Mouse (Mus musculus): ENCODE results near the gene Pdlim4. TPM values are rescaled to one million over a fixed set of nuclear protein-coding genes. Genes with fewer than 3 reads are reported as not detected.
"Not testable (repeated sequence)": the region's sequence is repeated elsewhere in the genome, so short reads cannot be mapped to it uniquely, and the experiment has no call there.

Pdlim4 gene
- polyA plus RNA-seq, 1 experiment: 26.0 TPM

DNA sequence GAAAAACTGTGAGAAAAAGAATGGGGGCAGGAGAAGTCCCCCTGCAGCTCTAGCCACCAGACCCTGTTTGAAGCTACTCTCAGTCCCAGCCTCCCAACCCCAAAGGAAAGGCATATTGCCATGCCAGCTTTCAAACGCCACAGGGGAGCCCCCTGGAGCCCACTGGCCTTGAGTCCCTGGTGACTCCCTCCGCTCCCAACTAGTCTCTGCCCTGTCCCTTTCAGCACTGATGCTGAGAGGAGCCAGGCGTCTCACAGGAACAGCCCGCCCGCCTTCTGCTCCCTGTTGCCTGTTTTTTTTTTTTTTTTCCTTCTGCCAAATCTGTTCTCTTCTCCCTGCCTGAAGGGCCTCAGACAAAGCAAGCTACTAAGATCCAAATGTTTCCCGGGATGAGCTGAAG is 10.2 kb downstream of the Pdlim4 start:
- TF ChIP-seq CTCF (IDR thresholded peaks at IDR 0.05; ENCODE audit: borderline replicate concordance, extremely low read depth, insufficient read depth, insufficient read length) (no peak), POLR2A (IDR thresholded peaks at IDR 0.05; ENCODE audit: borderline replicate concordance, extremely low read depth, insufficient read depth, insufficient read length, poor library complexity, severe bottlenecking) (no peak)
- DNase-seq (ENCODE audit: low read depth): peak; percentile 87

DNA sequence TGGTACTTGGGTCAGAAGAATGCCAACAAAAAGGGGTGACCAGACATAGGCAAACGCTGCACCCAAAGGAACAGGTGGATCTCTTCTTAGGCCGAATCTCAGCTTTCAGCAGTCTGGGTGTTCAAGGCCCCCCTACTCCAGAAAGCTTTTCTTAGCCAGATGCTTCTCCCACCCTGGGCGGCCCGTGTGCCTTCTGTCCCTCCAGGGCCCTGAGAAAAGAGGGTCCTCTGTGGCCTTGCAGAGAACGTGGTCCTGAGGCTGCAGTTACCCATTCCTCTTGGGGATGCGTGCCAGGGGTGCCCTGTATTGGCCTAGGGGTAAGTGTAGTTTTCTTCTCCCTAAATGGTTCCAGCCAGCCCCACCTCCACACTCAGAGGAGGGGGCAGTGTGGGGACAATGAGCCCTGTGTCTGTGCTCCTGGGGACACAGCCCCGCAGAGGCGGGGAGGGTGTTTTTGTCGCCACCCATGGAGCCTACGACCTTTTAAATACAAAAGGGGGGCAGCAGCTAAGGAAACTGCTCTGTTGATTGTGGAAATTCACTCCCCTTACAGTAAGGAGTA is 10.7 kb downstream of the Pdlim4 start:
- TF ChIP-seq CTCF (IDR thresholded peaks at IDR 0.05; ENCODE audit: borderline replicate concordance, extremely low read depth, insufficient read depth, insufficient read length) (no peak), POLR2A (IDR thresholded peaks at IDR 0.05; ENCODE audit: borderline replicate concordance, extremely low read depth, insufficient read depth, insufficient read length, poor library complexity, severe bottlenecking) (no peak)
- DNase-seq (ENCODE audit: low read depth): peak; percentile 85

DNA sequence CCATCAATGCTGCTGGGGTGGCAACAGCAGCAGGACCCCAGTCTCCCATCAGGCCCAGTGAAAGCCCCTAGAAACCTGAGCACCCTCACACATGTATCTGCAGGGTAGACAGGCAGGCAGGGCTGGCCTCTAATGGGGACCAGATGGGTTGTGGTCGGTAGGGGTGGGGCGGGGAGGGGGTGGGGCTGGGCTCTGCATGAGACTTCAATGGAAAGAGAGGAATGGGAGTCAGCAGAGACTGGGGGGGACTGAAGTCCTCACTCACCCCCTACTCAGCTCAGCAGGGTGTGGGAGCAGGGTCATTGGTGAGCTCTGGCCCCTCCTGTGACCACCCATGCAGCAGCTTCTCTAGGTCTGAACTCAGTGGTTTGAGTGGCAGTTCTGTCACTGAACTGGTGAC is 11.4 kb downstream of the Pdlim4 start:
- DNase-seq (ENCODE audit: low read depth): peak; percentile 27

DNA sequence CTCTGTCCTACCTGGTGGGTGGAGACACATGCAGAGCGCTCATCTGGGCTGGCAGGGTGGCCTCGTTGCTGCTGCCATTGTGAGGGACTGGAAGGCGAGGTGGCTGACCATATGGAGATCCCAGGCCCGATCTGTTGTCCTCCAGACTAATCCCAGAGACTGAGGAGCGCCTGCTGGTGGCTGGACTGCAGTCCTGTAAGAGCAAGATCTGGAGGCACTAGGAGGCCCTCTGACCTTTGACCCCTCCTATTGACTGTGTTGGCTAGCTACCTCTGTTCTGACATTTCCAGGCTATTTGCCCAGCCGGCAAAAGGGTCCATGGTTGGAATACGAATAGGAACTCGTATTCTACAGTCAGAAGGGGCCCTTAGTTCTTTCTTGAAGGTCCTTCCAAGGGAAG is 12.7 kb downstream of the Pdlim4 start:
- peak; percentile 45 for DNase-seq (ENCODE audit: low read depth)
- TF ChIP-seq CTCF (IDR thresholded peaks at IDR 0.05; ENCODE audit: borderline replicate concordance, extremely low read depth, insufficient read depth, insufficient read length): 0 out of 2 replicates have a peak, but pooled peaks have one; percentile 18
- TF ChIP-seq POLR2A (IDR thresholded peaks at IDR 0.05; ENCODE audit: borderline replicate concordance, extremely low read depth, insufficient read depth, insufficient read length, poor library complexity, severe bottlenecking): no peak

More for the DNA sequence above, 11.4 kb downstream of the Pdlim4 start:
- TF ChIP-seq POLR2A (IDR thresholded peaks at IDR 0.05; ENCODE audit: borderline replicate concordance, extremely low read depth, insufficient read depth, insufficient read length, poor library complexity, severe bottlenecking): no peak
- no peak for TF ChIP-seq CTCF (IDR thresholded peaks at IDR 0.05; ENCODE audit: borderline replicate concordance, extremely low read depth, insufficient read depth, insufficient read length)

DNA sequence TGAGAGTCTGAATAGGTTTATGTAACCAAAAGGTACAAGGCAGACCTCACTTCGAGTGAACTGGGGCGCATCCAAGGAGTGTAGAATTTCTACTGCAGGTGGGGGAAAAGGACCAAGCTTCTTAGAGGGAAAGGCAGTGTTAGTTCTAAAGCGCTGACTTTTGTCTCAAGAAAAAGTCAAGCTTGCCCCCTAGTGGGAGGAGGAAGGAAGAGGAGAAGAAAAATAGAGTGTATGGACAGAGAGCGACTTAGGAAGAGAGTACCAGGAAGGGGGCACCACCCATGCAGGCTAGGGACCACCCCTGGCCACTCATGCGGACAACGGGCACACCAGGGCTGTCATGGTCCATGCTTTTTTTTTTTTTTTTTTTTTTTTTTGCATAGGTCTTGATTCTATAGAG is 14.6 kb downstream of the Pdlim4 start:
- TF ChIP-seq POLR2A (IDR thresholded peaks at IDR 0.05; ENCODE audit: borderline replicate concordance, extremely low read depth, insufficient read depth, insufficient read length, poor library complexity, severe bottlenecking): no peak
- peak; percentile 55; the same call in 1 of the 2 replicates for TF ChIP-seq CTCF (IDR thresholded peaks at IDR 0.05; ENCODE audit: borderline replicate concordance, extremely low read depth, insufficient read depth, insufficient read length)
- DNase-seq (ENCODE audit: low read depth): peak; percentile 75

DNA sequence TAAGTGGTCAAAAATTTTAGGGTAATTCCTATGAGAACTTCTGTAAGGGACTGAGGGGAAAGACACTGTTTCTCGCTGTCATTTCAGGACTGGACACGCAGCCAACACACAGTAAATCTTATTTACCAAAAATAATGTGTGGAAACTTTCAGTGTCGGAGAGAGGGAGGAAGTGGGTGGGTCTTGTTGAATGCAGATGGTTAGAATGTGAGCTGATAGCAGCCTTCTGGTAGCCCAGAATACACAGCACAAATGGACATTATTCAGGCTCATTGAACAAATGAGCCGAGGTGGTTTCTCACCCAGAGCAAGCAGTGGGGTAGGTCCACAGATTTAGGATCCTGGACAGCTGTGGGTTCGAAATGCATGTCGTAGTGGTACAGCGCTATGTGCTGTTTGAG is 15.7 kb downstream of the Pdlim4 start:
- TF ChIP-seq CTCF (IDR thresholded peaks at IDR 0.05; ENCODE audit: borderline replicate concordance, extremely low read depth, insufficient read depth, insufficient read length): no peak
- TF ChIP-seq POLR2A (IDR thresholded peaks at IDR 0.05; ENCODE audit: borderline replicate concordance, extremely low read depth, insufficient read depth, insufficient read length, poor library complexity, severe bottlenecking): no peak
- no peak for DNase-seq (ENCODE audit: low read depth)

DNA sequence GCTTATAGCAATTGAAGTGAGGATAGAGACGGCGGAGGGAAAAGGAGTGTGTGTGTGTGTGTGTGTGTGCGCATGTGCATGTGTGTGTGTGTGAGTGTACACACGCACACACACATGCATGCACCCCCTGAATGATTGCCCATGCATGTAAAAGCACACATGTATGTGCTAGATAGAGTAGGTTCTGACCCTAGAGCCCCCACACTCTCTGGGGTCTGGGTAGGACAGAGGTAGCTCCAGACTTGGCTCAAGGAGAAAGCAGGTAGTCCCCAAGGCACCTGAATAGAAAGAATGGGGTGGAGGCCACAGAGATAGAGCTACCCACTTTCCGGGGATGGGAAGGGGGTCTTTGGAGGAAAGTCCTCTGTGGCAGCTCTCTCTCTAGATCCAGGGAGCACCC is 16.7 kb downstream of the Pdlim4 start:
- TF ChIP-seq CTCF (IDR thresholded peaks at IDR 0.05; ENCODE audit: borderline replicate concordance, extremely low read depth, insufficient read depth, insufficient read length) (no peak), POLR2A (IDR thresholded peaks at IDR 0.05; ENCODE audit: borderline replicate concordance, extremely low read depth, insufficient read depth, insufficient read length, poor library complexity, severe bottlenecking) (no peak)
- DNase-seq (ENCODE audit: low read depth): no peak

DNA sequence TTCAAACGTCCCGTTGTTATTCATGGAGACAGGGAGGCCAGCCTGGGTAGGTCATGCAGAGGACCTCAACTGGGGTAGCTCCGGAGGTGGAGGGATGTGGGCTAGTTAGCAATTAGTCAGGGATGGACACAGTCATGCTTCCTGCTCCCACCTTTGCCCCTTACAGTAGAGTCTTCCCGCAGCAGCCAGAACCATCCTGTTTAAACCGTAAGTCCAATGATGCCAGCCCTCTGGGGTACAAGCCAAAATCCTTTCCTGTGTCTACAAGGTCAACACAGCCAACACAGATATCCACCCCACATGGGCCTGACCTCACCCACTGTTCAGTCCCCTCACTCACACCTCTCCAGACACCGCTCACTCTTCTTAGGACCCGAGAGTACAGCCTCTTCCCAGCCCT is 17.7 kb downstream of the Pdlim4 start:
- TF ChIP-seq CTCF (IDR thresholded peaks at IDR 0.05; ENCODE audit: borderline replicate concordance, extremely low read depth, insufficient read depth, insufficient read length) (no peak), POLR2A (IDR thresholded peaks at IDR 0.05; ENCODE audit: borderline replicate concordance, extremely low read depth, insufficient read depth, insufficient read length, poor library complexity, severe bottlenecking) (no peak)
- DNase-seq (ENCODE audit: low read depth): no peak

DNA sequence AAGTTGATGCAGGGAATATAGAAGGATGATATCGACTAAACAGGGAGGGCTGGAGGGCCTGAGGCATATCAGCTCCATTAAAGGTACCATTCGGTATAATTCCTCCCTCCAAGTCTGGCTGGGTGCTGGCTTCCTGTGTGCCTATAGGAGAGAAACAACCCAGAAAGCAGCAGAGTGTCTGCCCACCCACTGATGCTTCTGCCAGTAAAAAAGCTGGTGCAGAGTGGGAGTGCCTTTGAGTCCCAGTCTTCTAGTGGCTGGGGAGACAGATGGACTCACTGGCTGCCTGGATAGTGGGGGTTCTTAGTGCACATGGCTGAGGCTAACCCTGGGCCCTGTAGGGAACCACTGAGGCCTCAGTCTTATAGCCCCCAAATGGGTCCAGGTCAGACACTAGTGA is 18.6 kb downstream of the Pdlim4 start:
- TF ChIP-seq CTCF (IDR thresholded peaks at IDR 0.05; ENCODE audit: borderline replicate concordance, extremely low read depth, insufficient read depth, insufficient read length) (no peak), POLR2A (IDR thresholded peaks at IDR 0.05; ENCODE audit: borderline replicate concordance, extremely low read depth, insufficient read depth, insufficient read length, poor library complexity, severe bottlenecking) (no peak)
- DNase-seq (ENCODE audit: low read depth): no peak

DNA sequence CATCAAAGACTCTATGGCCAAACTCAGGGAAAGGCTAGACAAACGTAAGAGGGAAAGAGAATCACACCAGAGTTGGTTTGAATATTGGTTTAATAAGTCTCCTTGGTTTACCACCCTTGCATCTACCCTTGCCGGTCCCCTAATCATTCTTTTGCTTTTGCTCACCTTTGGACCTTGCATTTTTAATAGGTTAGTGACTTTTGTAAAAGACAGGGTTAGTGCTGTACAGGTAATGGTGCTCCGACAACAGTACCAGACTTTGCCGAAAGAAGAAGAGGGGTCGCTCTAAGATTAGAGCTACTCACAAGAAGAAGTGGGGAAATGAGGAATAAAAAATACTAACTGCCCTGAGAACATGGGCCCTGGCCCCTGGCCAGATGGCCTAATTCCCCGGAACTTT is 28.1 kb downstream of the Pdlim4 start:
- DNase-seq (ENCODE audit: low read depth): no peak
- TF ChIP-seq CTCF (IDR thresholded peaks at IDR 0.05; ENCODE audit: borderline replicate concordance, extremely low read depth, insufficient read depth, insufficient read length) (no peak), POLR2A (IDR thresholded peaks at IDR 0.05; ENCODE audit: borderline replicate concordance, extremely low read depth, insufficient read depth, insufficient read length, poor library complexity, severe bottlenecking) (no peak)

DNA sequence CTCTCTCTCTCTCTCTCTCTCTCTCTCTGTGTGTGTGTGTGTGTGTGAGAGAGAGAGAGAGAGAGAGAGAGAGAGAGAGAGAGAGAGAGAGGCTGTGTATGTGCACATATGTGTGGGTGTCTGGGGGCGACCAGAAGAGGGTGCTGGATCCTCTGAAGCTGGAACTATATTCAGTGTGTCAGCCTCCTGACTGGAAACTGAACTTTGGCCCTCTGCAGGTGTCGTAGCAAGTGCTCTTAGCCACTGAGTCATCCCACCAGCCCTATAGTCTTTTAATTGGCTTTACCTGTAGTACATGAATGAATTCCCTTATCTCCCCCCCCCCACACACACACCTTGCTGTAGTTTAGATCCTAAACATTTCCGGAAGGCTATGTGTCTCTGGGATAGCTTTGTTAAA is 35.9 kb downstream of the Pdlim4 start:
- DNase-seq (ENCODE audit: low read depth): not testable (repeated sequence)

DNA sequence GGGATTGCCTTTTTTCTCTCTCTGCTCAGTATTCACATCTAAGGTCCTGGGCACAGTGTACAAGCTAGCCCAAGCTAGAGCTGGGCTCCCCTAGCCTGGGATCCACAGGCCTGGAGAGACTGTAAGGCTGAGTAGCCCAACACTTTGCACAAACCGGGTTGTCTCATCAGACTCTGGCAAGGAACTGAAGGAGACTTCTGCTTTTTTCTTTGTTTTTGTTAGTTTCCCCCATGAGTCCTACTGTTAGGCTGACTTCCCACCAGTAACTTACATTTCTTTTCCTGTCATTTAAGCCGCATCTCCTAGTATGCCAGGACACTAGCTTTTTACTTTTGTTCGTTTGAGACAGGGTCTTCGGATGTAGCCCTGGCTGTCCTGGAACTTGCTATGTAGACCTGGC is 39.8 kb downstream of the Pdlim4 start:
- TF ChIP-seq POLR2A (IDR thresholded peaks at IDR 0.05; ENCODE audit: borderline replicate concordance, extremely low read depth, insufficient read depth, insufficient read length, poor library complexity, severe bottlenecking) (no peak), CTCF (IDR thresholded peaks at IDR 0.05; ENCODE audit: borderline replicate concordance, extremely low read depth, insufficient read depth, insufficient read length) (no peak)

More for the DNA sequence above, 39.8 kb downstream of the Pdlim4 start:
- no peak for DNase-seq (ENCODE audit: low read depth)

Data from brain, embryonic 14.5 days (tissue).